Mouse (Mus musculus) embryo, embryonic 9.5 days (tissue): ENCODE data around the gene Tpd52l2.

ENCODE experiments used
- DNase-seq: peaks from one replicate; pipeline ENCODE4 v3.0.0-alpha.2; 2017; ENCODE audit errors: extremely low spot score

The Tpd52l2 gene

GRCm38 (mm10) chr2:181537444-181538047 is 40.6 kb downstream of the Tpd52l2 start:
- no peak for DNase-seq

DNA sequence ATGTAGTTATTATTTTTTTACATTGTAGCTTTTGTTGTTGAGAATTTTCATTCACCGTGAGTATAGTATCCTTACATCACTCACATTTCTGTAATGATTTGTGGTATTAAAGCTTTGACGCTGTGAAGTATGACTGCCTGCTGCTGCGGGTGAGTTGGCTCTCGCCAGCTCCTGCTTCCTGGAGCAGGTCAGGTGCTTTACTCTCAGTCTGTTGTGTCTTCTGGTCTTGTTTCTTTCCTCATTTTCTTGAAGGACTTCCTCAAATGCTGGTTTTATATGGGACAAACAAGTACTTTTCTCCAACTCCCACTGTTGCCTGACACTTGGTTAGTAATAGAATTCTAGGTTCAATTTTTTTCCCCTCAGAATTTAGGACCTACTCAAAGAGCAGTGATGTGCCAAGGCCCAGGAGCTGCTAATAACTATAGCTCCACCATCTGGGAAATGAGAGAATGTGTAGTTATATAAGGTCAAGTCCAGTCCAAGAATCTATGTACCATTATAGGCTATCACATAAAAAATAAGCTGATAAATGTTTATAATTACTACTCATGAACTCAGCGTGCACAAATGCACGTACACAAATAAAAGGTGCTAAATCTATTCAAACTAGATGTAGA is 44.9 kb downstream of the Tpd52l2 start:
- DNase-seq, result no peak

- DNase-seq, result no peak
Observed at GRCm38 (mm10) chr2:181546142-181546541, 49.2 kb downstream of the Tpd52l2 start.

GRCm38 (mm10) chr2:181548227-181548626 is 51.3 kb downstream of the Tpd52l2 start:
- no peak for DNase-seq

GRCm38 (mm10) chr2:181548682-181549081 is 51.7 kb downstream of the Tpd52l2 start:
- DNase-seq, result no peak

DNA sequence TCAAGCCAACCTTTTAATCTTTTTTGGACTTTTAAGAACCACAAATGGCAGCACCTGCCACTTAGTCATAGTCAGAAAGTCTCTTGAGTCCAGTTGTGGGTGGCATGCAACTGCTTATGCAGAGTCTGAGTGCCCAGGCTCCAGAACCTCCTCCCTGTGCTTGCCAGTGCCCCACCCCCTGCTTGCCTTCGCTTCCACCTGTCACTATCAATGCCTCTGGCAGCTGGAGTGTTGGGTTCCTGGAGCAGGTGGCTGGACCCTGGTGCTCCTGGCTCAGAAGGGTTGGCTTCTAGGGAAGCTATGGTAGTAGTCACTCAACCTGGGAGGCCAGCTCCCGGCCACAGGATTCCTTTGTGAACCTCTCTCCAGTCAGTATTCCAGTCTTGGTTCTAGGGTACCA is 53.3 kb downstream of the Tpd52l2 start:
- no peak for DNase-seq

DNA sequence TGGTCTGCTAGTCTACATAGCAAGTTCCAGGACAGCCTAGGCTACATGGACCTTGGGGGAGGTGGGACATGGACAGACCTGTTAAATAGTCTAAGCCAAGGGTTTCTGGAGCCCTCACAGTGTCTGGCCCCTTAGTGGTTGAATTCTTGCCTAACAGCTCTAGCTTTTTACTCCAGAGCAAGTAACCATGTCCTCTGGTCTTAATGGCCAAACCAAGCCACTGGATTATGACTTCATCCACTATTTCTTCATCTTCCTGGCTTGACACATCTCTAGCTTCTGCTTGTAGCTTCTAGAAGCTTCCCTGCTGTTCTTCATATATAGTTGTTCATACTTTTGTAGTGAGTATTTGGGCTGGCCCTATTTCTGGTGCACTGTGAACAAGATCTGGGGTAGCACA is 56.8 kb downstream of the Tpd52l2 start:
- no peak for DNase-seq

DNA sequence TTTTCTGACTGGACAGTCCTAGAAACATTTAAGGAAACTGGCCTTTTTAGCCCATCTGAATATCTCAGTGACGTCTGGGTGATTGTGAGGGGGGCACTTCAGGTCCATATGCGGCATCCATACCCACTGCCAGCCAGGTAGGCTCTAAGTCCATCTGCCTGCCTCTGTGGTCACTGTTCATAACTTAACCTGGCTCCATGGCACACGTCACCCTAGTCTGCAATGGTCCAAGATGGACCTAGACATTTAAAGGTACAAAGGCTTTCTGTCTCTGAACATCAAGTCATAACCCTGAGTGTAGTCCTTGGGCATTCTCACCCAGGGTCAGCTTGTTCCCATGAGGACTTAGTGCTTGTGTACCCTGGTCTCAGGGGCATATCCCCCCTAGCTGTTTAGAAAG is 70.4 kb downstream of the Tpd52l2 start:
- DNase-seq, result no peak
